Mouse (Mus musculus): ENCODE measurements around the gene Sftpa1. TPM values are rescaled to one million over a fixed set of nuclear protein-coding genes. Genes with fewer than 3 reads are reported as not detected.

Gene Sftpa1
- polyA plus RNA-seq, 1 experiment = not detected

DNA sequence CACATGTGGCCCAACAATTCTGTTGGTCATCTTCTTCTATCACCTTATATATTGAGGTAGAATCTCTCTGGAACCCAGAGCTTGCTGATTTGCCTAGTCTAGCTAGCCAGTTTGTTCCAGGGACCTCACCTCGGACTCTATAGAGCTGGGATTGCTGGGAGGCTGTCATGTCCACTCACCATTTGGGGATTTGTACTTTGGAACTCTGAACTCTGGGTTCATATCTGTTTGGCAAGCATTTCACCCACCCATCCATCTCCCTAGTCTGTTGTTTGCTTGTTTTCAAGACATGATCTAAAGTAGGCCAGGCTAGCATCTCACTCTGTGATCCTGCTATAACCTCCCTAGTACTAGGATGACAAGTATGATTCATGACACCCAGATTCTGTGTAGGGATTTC lies 43.2 kb downstream of the Sftpa1 start:
- no peaks in the 10 kb centered on the region for H3K79me2 ChIP-seq (ENCODE audit: control insufficient read depth, insufficient read depth)
- H3K27me3 ChIP-seq (ENCODE audit: control insufficient read depth, insufficient read depth, insufficient read length) = no peaks in the 10 kb centered on the region
- H3K4me3 ChIP-seq = no peak overlapping the region
- H3ac ChIP-seq (ENCODE audit: control insufficient read depth, insufficient read length) = no peak overlapping the region
- no peak overlapping the region for H3K4me2 ChIP-seq (ENCODE audit: low read depth)
- no peaks in the 10 kb centered on the region for H3K36me3 ChIP-seq (ENCODE audit: control insufficient read depth, insufficient read depth)
- no peak for TF ChIP-seq REST (IDR thresholded peaks at IDR 0.05; ENCODE audit: insufficient read depth, insufficient read length)

DNA sequence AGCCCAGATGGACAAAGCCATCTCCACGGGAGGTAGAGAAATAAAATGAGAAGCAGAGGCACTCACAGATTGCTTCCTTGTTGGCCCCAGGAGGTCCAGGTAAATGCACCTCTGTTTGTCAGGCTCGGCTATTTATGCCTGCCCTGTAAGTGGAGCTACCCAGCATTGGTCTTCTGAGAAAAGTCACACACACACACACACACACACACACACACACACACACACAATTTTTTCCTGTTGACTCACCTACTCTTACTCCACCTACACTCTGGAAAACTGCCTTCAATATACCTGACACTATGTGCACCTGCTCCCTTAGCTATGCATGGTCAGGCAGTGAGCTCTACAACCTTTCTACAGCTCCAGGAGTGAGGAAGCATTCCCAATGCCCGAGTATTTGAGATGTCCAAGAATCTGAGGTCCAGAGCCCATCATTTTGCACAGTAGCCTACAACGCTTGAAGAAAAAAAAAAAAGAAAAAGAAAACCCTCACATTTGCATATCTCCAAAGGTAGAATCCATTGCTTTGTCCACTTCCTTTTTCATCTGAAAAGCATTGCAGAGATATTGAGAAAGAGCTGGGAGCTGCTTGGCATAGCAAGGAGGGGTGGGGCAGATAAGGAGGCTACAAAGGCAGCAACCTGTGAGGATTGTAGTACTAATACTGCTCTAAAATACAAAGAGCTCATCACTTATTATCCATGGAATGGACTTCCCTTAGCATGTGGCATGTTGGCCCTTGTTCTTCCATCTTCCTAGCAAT lies 53.7 kb downstream of the Sftpa1 start, which contains the start of gene Sftpd:
TSS of gene Sftpd (minus strand) at position 91 of the 763 bp plus-strand sequence.
- Histone ChIP-seq H3K4me3 (no peak within 1 kb of the TSS), H3K4me2 (ENCODE audit: low read depth) (no peak within 1 kb of the TSS), H3K36me3 (ENCODE audit: control insufficient read depth, insufficient read depth) (no peaks in the 10 kb centered on the region), H3ac (ENCODE audit: control insufficient read depth, insufficient read length) (no peak within 1 kb of the TSS), H3K79me2 (ENCODE audit: control insufficient read depth, insufficient read depth) (no peaks in the 10 kb centered on the region), H3K27me3 (ENCODE audit: control insufficient read depth, insufficient read depth, insufficient read length) (no peaks in the 10 kb centered on the region)
- TF ChIP-seq REST (IDR thresholded peaks at IDR 0.05; ENCODE audit: insufficient read depth, insufficient read length) (no peak), TCF3 (IDR thresholded peaks at IDR 0.05; ENCODE audit: insufficient read length, low read depth) (no peak), POLR2A (IDR thresholded peaks at IDR 0.05; ENCODE audit: insufficient read length, low read depth) (no peak), E2F4 (IDR thresholded peaks at IDR 0.05; ENCODE audit: insufficient read depth) (no peak)

Other genes with a start within 250 kb of the Sftpa1 start
- gene Sh2d4b, start 238.5 kb upstream of the Sftpa1 start, polyA plus RNA-seq (2012; fragmentation: generic; extraction: Trizol) = 0.23 TPM
- 90.6 TPM for gene Tspan14, start 165.0 kb upstream of the Sftpa1 start, polyA plus RNA-seq (2012; fragmentation: generic; extraction: Trizol)
- 1.8 TPM for gene Fam213a, start 118.0 kb upstream of the Sftpa1 start, polyA plus RNA-seq (2012; fragmentation: generic; extraction: Trizol)
- gene Dydc2, start 62.6 kb upstream of the Sftpa1 start, polyA plus RNA-seq (2012; fragmentation: generic; extraction: Trizol) = not detected
- not detected for gene Dydc1, start 58.9 kb upstream of the Sftpa1 start, polyA plus RNA-seq (2012; fragmentation: generic; extraction: Trizol)
- not detected for gene Mat1a, start 26.7 kb upstream of the Sftpa1 start, polyA plus RNA-seq (2012; fragmentation: generic; extraction: Trizol)
- not detected for gene Mbl1, start 19.7 kb downstream of the Sftpa1 start, polyA plus RNA-seq (2012; fragmentation: generic; extraction: Trizol)
- not detected for gene Sftpd, start 53.4 kb downstream of the Sftpa1 start, polyA plus RNA-seq (2012; fragmentation: generic; extraction: Trizol)
- not detected for gene Gm2832, start 147.0 kb downstream of the Sftpa1 start, polyA plus RNA-seq (2012; fragmentation: generic; extraction: Trizol)
- not detected for gene Gm5798, start 216.8 kb downstream of the Sftpa1 start, polyA plus RNA-seq (2012; fragmentation: generic; extraction: Trizol)

Measured in myocyte (in vitro differentiated cells).